Mouse (Mus musculus) cerebellum, postnatal 25 days (tissue): ENCODE measurements around the gene Syne1.

Experiments
- DNase-seq, 2 experiments: peaks; one replicate each; pipeline ENCODE4 v3.0.0; 2021; ENCODE audit warnings: mixed read lengths in 2 of 2

Syne1 gene

DNA sequence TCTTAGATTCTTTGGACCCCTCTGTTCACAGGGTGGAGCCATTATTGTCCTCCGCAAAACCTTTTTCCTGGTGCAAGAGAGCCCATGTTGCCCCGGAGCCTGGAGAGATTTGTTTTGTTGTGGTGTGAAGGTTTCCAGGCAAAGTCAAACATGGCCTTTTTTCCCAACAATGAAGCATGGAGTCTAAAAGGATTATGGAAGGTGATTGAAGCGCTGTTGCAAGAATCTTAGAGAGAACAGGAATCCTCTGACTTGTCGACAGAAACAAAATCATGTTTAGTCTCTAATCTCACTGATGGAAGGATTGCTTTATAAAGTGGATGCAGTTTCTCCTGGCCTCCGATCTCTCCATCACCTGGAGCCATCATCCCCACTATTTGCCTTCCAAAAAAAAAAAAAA is at the start of gene Syne1:
Syne1 (minus strand) TSS at position 101 of the 400 bp plus-strand sequence.
- no peak for DNase-seq

GRCm38 (mm10) chr10:5600123-5600522 is 48.8 kb upstream of the Syne1 start:
- peak; percentile 46 to 81 for DNase-seq

DNA sequence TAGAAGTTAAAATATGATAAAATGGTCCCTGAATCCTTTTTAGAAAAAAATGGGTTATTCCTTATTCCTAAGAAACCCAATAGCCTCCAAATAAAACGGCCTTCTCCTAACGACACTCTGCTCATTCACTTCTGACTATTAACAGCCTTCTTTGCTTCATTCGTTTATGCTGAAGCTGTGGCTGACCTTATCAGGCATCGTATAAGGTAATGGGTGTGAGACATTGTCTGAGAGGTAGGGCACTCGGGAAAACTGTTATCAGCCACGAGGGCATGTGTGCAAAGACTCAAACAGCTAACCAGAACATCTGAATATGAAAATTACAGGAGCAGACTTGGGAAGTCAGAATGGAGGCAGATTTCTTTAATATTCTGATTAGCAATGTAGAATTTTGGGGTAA is 45.3 kb upstream of the Syne1 start:
- no peak for DNase-seq

DNA sequence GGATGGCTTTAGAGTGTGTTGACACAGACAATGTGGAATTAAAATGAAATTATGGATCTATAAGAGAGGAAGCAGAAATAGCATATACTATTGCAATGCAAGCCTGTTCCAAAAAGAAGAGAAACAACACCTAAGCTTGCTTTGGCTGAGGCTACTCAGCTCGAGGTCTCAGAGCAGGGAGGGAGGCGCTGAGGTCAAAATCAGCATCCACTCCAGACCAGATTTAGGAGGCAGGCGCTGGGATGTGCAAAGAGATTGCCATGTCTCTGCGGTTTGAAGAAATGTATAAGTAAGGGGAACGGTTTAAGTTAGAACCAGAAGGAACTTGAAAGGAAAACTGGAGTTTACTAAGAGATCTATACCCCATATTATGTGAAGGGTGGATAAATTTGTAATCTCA is 43.2 kb upstream of the Syne1 start:
- no peak for DNase-seq

DNA sequence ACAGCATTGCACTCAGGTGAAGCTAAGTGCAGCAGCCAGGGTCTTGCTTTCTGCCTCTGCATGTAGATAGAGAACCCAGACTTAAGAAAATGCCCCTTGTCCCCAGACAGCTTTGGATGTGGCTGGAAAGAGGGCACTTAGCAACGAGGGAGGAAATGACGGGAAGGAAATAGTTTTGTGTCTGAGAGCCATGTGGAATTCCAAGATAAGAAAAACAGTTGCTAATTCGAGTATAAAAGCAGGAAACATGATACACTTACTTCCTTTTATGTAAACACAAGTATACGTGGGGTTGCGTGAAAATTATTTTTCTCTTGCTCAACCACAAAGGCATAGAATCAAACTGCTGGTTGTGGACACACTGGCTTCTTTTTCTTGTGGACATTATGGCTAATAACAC is 42.2 kb upstream of the Syne1 start, which contains the start of gene Myct1:
Myct1 (plus strand) TSS at position 312 of the 400 bp plus-strand sequence.
- no peak for DNase-seq

GRCm38 (mm10) chr10:5591996-5592395 is 40.7 kb upstream of the Syne1 start:
- DNase-seq: no peak

DNA sequence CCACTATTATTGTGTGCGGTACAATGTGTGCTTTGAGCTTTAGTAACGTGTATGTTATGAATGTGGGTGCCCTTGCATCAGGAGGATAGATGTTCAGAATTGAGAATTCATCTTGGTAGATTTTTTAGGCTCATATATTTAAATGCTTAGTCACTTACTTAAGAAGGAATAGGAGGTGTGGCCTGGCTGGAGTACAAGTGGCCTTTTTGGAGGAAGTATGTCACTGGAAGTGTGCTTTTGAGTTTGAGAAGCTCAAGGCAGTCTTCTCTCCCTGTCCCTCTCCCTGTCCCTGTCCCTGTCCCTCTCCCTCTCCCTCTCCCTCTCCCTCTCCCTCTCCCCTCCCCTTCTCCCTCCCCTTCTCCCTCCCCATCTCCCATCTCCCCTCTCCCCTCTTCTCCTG is 39.8 kb upstream of the Syne1 start:
- no peak for DNase-seq

- DNase-seq: no peak
These were observed 22.0 kb upstream of the Syne1 start for GRCm38 (mm10) chr10:5573328-5573727.

DNA sequence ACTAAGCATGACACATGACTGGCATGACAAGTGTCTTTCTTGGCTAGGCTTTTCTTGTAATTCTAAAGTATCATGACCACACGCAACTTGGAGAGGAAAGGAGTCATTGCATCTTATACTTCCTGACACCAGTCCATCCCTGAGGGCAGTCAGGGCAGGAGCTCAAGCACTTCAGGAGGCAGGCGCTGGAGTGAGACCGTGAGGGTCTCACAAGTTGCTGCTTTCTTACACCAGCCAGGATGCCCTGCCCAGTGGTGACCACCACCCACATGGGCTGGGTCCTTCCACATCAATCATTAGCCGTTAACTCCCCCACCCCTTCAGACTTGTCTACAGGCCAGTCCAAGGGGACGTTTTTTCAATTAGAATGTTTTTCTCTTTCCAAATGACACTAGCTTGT is 20.1 kb upstream of the Syne1 start:
- DNase-seq: no peak

- no peak for DNase-seq
These were observed 18.8 kb upstream of the Syne1 start for GRCm38 (mm10) chr10:5570059-5570458.

- peak in 1 of 2 experiments; percentile 26 for DNase-seq
These were observed 17.7 kb upstream of the Syne1 start for GRCm38 (mm10) chr10:5568991-5569390.

DNA sequence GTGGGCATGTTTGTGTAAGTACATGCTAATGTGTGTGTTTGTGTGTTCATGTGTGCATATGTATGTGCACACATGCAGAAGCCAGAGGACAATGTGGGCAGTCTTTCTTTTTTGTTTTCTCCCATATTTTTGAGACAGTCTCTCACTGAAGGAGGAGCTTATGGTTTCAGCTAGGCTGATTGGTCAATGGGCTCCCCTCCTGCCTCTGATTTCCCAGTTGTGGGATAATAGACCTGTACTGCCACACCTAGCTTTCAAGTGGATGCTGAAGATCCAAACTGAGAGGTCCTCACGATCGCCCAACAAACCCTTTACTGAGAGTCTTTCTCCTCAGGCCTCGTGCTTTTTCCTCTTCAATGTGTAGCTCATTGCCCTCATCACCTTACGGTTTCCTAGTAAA is 10.4 kb upstream of the Syne1 start:
- DNase-seq: no peak

DNA sequence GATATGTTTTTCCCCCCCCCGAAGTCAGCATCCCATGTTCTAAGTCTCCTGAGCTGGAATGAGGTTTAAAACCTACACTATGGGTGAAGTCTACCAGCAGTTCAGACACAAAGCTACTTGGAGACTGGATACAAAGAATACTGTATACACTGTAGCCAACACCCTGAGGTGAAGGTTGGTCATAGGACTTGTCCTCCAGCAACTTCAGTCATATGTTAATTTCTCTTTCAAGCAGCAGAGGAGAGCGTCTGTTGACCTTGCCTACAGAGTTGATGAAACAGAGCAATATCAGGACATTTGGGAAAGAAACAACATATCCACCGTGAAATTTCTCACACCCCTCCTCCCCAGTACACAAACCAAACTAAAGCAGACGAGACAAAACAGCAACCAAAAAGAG is 9.2 kb upstream of the Syne1 start:
- no peak for DNase-seq

- DNase-seq: no peak
These were observed 7.5 kb upstream of the Syne1 start for GRCm38 (mm10) chr10:5558808-5559207.

GRCm38 (mm10) chr10:5554941-5555340 is 3.7 kb upstream of the Syne1 start:
- DNase-seq: peak; percentile 62 to 75

- peak; percentile 88 for DNase-seq
These were observed 887 bp downstream of the Syne1 start for GRCm38 (mm10) chr10:5550168-5551021.

DNA sequence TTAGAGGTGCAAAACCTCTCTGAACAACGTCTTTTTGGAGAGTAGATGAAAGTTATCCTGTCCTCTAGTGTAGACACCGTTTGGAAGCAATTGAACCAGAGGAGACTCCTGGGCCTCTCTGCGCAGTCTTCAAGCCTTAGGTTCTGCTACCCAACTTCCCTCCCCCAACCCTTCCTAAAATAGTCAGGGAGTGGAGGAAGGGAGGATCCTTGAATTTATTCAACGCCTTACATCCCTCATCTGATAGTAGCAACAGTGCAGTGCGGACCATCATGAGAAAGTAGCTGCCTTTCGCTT is 1.5 kb downstream of the Syne1 start:
- DNase-seq: no peak

DNA sequence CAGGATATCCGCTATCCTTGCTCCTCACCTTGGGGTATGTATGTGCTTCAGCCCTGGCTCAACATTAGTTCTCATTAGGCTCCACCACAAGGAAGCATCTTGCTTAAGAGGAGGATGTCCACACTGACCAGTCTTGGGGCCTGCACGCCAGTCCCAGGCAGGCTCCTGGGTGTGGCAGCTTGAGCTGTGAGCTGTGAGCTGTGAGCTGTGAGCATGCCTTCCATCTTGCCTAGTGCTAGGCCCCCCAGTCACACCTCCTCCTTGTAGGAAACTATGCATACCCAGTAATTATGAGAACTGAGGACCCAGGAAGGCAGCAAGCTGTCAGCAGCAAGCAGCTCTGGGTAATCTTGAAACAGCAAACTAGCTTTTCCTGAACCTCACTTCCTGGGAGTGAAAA is 2.6 kb downstream of the Syne1 start:
- DNase-seq: peak; percentile 58 to 59

GRCm38 (mm10) chr10:5547769-5548168 is 3.5 kb downstream of the Syne1 start:
- DNase-seq: peak; percentile 54 to 57

DNA sequence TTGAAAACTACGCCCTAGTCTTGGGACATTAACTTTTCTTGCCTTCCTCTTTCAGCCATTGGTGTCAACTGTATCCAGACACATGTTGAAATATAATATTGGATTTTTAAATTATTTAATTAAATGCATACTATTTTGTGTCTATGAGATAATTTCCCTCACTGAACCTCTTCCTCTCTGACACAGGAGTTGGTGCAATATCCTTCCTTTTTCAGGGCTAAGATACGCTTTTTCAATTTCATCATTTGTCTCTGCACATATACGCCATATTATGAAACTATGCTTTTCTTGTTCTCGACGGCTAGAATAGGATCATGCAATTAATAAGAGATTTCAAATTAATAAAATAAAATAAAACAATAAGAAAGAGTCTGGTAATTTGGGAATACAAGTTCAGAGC is 4.9 kb downstream of the Syne1 start:
- no peak for DNase-seq

DNA sequence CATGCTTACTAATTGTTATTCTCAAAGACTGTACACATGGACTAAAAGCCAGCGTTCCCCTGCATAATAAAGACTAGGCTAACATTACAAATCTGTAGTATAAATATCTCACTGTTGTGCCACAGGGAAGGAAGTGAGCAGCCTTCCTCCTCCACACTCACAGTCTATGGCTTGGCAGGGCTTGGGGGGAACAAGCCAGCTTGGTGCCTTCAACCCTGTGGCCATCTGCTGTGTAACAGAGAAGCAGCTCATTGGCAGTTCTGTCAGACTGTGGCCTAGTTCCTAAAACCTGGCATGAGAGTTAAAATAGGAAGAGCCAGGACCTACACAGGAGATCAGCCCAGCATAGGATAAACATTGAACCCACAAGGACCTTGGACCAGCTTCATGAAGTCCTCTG is 23.0 kb downstream of the Syne1 start:
- DNase-seq: peak; percentile 88 to 90

DNA sequence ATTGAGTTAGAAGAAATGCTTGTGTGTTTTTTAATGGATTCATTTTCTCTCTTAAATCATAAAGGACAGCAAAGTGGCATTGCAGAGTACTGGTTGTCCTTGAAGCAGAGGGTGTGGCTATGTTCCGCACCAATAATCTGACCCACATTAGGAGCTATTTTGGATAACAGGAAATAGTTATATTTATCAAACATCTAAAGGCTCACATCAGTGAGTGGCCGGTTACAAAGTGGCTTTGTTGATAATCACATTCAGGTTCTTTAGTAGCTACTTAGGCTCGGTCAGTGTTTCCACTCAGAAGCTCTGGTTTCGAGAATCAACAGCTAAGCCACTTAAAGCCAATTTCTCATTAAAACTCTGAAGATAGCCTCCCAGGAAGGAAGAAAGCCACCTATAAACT is 23.6 kb downstream of the Syne1 start:
- DNase-seq: peak in 1 of 2 experiments; percentile 54

- no peak for DNase-seq
These were observed 28.4 kb downstream of the Syne1 start for GRCm38 (mm10) chr10:5522904-5523303.

DNA sequence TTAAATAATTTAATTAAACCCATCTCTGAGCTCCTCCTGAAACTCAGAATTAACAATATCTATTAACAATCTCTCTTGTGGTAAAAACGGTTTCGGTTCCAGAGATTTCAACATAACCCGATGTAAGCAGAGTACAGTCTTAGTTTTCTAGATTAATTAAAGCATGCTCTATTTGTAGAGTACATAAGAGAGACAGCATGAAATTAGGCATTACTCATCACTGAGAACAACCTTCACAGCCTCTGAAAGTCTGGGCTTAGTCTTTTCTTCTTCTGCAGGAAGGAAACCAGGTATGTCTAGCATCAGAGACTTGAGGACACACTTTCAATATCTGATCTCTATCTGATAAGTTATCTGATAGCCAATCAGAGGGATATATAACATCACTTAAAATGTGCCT is 29.0 kb downstream of the Syne1 start:
- DNase-seq: no peak

GRCm38 (mm10) chr10:5520695-5521094 is 30.6 kb downstream of the Syne1 start:
- peak; percentile 57 to 58 for DNase-seq
